Mouse (Mus musculus) heart, postnatal 0 days (tissue): ENCODE measurements around the gene Pfkl. TPM values are rescaled to one million over a fixed set of nuclear protein-coding genes. Genes with fewer than 3 reads are reported as not detected.

Experiments
- ATAC-seq: fragments of 200-750 bp; cut with Nextera tagmentation; 2 replicates; pipeline ENCODE4 v1.8.0; 2017; ENCODE audit warnings: low read depth, moderate number of reproducible peaks, moderate library complexity; ENCODE audit not compliant: insufficient read depth
- DNase-seq: peaks from one replicate; pipeline ENCODE4 v3.0.0-alpha.2; 2016; ENCODE audit warnings: low spot score
- H3K27ac ChIP-seq: fragments of 300-500 bp; sonication (generic); 2 replicates; pipeline ENCODE4 v1.5.1; 2014; ENCODE audit warnings: low read depth, mild to moderate bottlenecking
- H3K27me3 ChIP-seq: fragments of 300-500 bp; sonication (generic); 2 replicates; pipeline ENCODE4 v1.6.1; 2014; ENCODE audit warnings: low read length, mixed read lengths; ENCODE audit not compliant: control insufficient read depth, insufficient read depth
- H3K36me3 ChIP-seq: fragments of 300-500 bp; sonication (generic); replicated peaks from 2 replicates; pipeline ENCODE4 v1.6.1; 2014; ENCODE audit warnings: low read length, mixed read lengths; ENCODE audit not compliant: control insufficient read depth, insufficient read depth
- H3K4me1 ChIP-seq: fragments of 300-500 bp; sonication (generic); 2 replicates; pipeline ENCODE4 v1.6.1; 2014; ENCODE audit warnings: antibody characterized with exemption; ENCODE audit not compliant: control insufficient read depth, insufficient read depth
- H3K4me2 ChIP-seq: fragments of 300-500 bp; sonication (generic); 2 replicates; pipeline ENCODE4 v1.6.1; 2014; ENCODE audit warnings: low read depth, mild to moderate bottlenecking, low read length, moderate library complexity
- H3K4me3 ChIP-seq: fragments of 300-500 bp; sonication (generic); 2 replicates; pipeline ENCODE4 v1.5.1; 2014; ENCODE audit warnings: low read depth, low read length
- H3K9ac ChIP-seq: fragments of 300-500 bp; sonication (generic); replicated peaks from 2 replicates; pipeline ENCODE4 v1.6.1; 2014; ENCODE audit warnings: low read depth, low read length, mixed read lengths
- H3K9me3 ChIP-seq: fragments of 300-500 bp; sonication (generic); replicated peaks from 2 replicates; pipeline ENCODE4 v1.6.1; 2016; ENCODE audit warnings: low read length; ENCODE audit not compliant: control insufficient read depth
- CTCF ChIP-seq: IDR thresholded peaks from 2 replicates; pipeline ENCODE4 v1.5.1; 2016; ENCODE audit warnings: antibody characterized with exemption, control low read depth, low read depth
- EP300 ChIP-seq: IDR thresholded peaks from 2 replicates; pipeline ENCODE4 v1.6.1; 2016; ENCODE audit warnings: antibody characterized with exemption, low read depth
- WGBS: fragments of 180-500 bp; shearing (Covaris S2); extraction: QIAGEN DNeasy Blood & Tissue Kit; methylation state at CpG from one replicate; pipeline ENCODE4 v1.1.7; 2014; 5-methylcytosine and 5-hydroxymethylcytosine counted together
- polyA plus RNA-seq: library from polyadenylated mRNA; unstranded; fragments of >200 nt; fragmentation: Nextera tagmentation; extraction: Ambion mirVana; gene quantifications from 2 replicates; pipeline ENCODE4 v1.2.1, GENCODE M21; 2015
- total RNA-seq: library from RNA; depleted of rRNA; stranded (reverse); fragments of >200 nt; gene quantifications from 2 replicates; pipeline ENCODE4 v1.2.3, GENCODE M21; 2014; ENCODE audit warnings: low replicate concordance

Gene Pfkl
- total and polyA plus RNA-seq, 2 experiments from 2014 or later, result 68.9 to 353 TPM

- no peaks in the 10 kb centered on the region for H3K36me3 ChIP-seq
- no peak for ATAC-seq
- no peaks in the 10 kb centered on the region for H3K9me3 ChIP-seq
- no peak for DNase-seq
- TF ChIP-seq EP300 (no peak), CTCF (no peak)
- H3K27me3 ChIP-seq, result peaks cover 9% of the 10 kb centered on the region
- no peak overlapping the region for H3K9ac ChIP-seq
- 82% methylated on average over 4 of the region's 4 CpGs for WGBS
- H3K4me2 ChIP-seq, result no peak overlapping the region
- H3K4me1 ChIP-seq, result 0 out of 2 replicates have a peak, but pooled peaks cover 4% of the 10 kb centered on the region
- no peak overlapping the region for H3K27ac ChIP-seq
- no peak overlapping the region for H3K4me3 ChIP-seq
These were observed 36.5 kb upstream of the Pfkl start for GRCm38 (mm10) chr10:78046388-78046787.

- DNase-seq, result no peak
- 0 out of 2 replicates have a peak, but pooled peaks cover 4% of the 10 kb centered on the region for H3K4me1 ChIP-seq
- H3K4me3 ChIP-seq, result no peak overlapping the region
- H3K9me3 ChIP-seq, result no peaks in the 10 kb centered on the region
- no peak for ATAC-seq
- H3K27ac ChIP-seq, result no peak overlapping the region
- no peak overlapping the region for H3K9ac ChIP-seq
- 64% methylated on average over 1 of the region's 1 CpGs for WGBS
- H3K4me2 ChIP-seq, result no peak overlapping the region
- TF ChIP-seq EP300, result no peak
- TF ChIP-seq CTCF, result no peak
- H3K27me3 ChIP-seq, result peaks cover 13% of the 10 kb centered on the region
- H3K36me3 ChIP-seq, result no peaks in the 10 kb centered on the region
These were observed 34.6 kb upstream of the Pfkl start for GRCm38 (mm10) chr10:78044531-78044930.

GRCm38 (mm10) chr10:78043406-78043836 lies 33.5 kb upstream of the Pfkl start, which contains the start of gene Aire:
Gene Aire (minus strand): TSS chr10:78043610.
- ATAC-seq (peak; percentile 24; the same call in 1 of the 2 replicates), DNase-seq (peak; percentile 15)
- Histone ChIP-seq H3K4me3 (peak within 1 kb of the TSS; percentile 22; the same call in 1 of the 2 replicates), H3K27ac (no peak within 1 kb of the TSS), H3K36me3 (no peaks in the 10 kb centered on the region), H3K9me3 (no peaks in the 10 kb centered on the region), H3K4me2 (peak within 1 kb of the TSS; percentile 50), H3K4me1 (0 out of 2 replicates have a peak, but pooled peaks cover 4% of the 10 kb centered on the region), H3K27me3 (peaks cover 13% of the 10 kb centered on the region), H3K9ac (no peak within 1 kb of the TSS)
- WGBS, result 4% methylated on average over 27 of the region's 27 CpGs
- TF ChIP-seq EP300 (no peak), CTCF (peak; percentile 67)

- DNase-seq (no peak), ATAC-seq (no peak)
- Histone ChIP-seq H3K36me3 (no peaks in the 10 kb centered on the region), H3K4me2 (peak overlapping the region; percentile 50), H3K4me1 (0 out of 2 replicates have a peak, but pooled peaks cover 4% of the 10 kb centered on the region), H3K4me3 (no peak overlapping the region), H3K9ac (no peak overlapping the region), H3K9me3 (no peaks in the 10 kb centered on the region), H3K27me3 (peaks cover 13% of the 10 kb centered on the region), H3K27ac (no peak overlapping the region)
- WGBS, result 55% methylated on average over 14 of the region's 14 CpGs
- TF ChIP-seq CTCF, result no peak
- no peak for TF ChIP-seq EP300
These were observed 33.0 kb upstream of the Pfkl start for GRCm38 (mm10) chr10:78042697-78043405.

- DNase-seq, result no peak
- no peak overlapping the region for H3K27ac ChIP-seq
- peaks cover 13% of the 10 kb centered on the region for H3K27me3 ChIP-seq
- H3K9ac ChIP-seq, result no peak overlapping the region
- no peaks in the 10 kb centered on the region for H3K36me3 ChIP-seq
- H3K9me3 ChIP-seq, result no peaks in the 10 kb centered on the region
- TF ChIP-seq CTCF (no peak), EP300 (no peak)
- no peak for ATAC-seq
- 71% methylated on average over 7 of the region's 7 CpGs for WGBS
- no peak overlapping the region for H3K4me3 ChIP-seq
- no peak overlapping the region for H3K4me2 ChIP-seq
- H3K4me1 ChIP-seq, result 0 out of 2 replicates have a peak, but pooled peaks cover 4% of the 10 kb centered on the region
These were observed 32.2 kb upstream of the Pfkl start for GRCm38 (mm10) chr10:78042096-78042495.
